Mouse (Mus musculus) G1E (cell line): ENCODE data around the gene Ptpn21. TPM values are rescaled to one million over a fixed set of nuclear protein-coding genes. Genes with fewer than 3 reads are reported as not detected.

ENCODE experiments used
- ATAC-seq: 2 replicates; pipeline ENCODE4 v1.8.0; 2016; ENCODE audit warnings: mild to moderate bottlenecking; ENCODE audit not compliant: insufficient number of reproducible peaks, poor library complexity, low FRiP score, severe bottlenecking; ENCODE audit errors: extremely low read depth
- DNase-seq: peaks from one replicate; pipeline ENCODE4 v3.0.0; 2012; ENCODE audit warnings: low spot score
- H3K27me3 ChIP-seq: 2 replicates; pipeline ENCODE4 v1.6.1; 2012; ENCODE audit warnings: mild to moderate bottlenecking, low read length, inconsistent platforms; ENCODE audit not compliant: insufficient read depth
- H3K36me3 ChIP-seq: replicated peaks from 2 replicates; pipeline ENCODE3; 2012; ENCODE audit warnings: mild to moderate bottlenecking, inconsistent platforms
- H3K4me1 ChIP-seq: 2 replicates; pipeline ENCODE4 v1.6.1; 2012; ENCODE audit warnings: low read depth, low read length, inconsistent platforms, mixed read lengths; ENCODE audit not compliant: insufficient read depth
- H3K4me3 ChIP-seq: 2 replicates; pipeline ENCODE4 v1.5.1; 2012; ENCODE audit warnings: low read depth, mild to moderate bottlenecking, inconsistent platforms, low read length, moderate library complexity, mixed read lengths
- H3K9me3 ChIP-seq: replicated peaks from 2 replicates; pipeline ENCODE4 v1.6.1; 2012; ENCODE audit warnings: inconsistent platforms
- CTCF ChIP-seq: IDR thresholded peaks from 2 replicates; pipeline ENCODE4 v1.5.1; 2012; ENCODE audit warnings: low read depth, low read length, inconsistent platforms, mixed read lengths
- GATA1 ChIP-seq: IDR thresholded peaks from 2 replicates; pipeline ENCODE4 v1.6.1; 2012; ENCODE audit warnings: borderline replicate concordance, low read length, inconsistent platforms, mixed read lengths
- GATA2 ChIP-seq: IDR thresholded peaks from 2 replicates; pipeline ENCODE4 v1.6.1; 2012; ENCODE audit warnings: low read depth, low read length, inconsistent platforms, borderline replicate concordance
- POLR2AphosphoS5 ChIP-seq: IDR thresholded peaks from 2 replicates; pipeline ENCODE4 v1.6.1; 2012; ENCODE audit warnings: low read depth, low read length, inconsistent platforms; ENCODE audit not compliant: insufficient replicate concordance
- TAL1 ChIP-seq: conservative IDR thresholded peaks from 2 replicates; pipeline ENCODE4 v1.6.1; 2012; ENCODE audit warnings: low read depth, low read length, inconsistent platforms, mixed read lengths
- polyA plus RNA-seq: library from polyadenylated mRNA; stranded (reverse); fragments of >175 nt; gene quantifications from 2 replicates; pipeline ENCODE4 v1.2.3, GENCODE M21; 2012
- total RNA-seq, 2 experiments: library from RNA; stranded (forward) in 1 of 2; stranded (reverse) in 1 of 2; fragments of 200-1000 nt in 1 of 2; fragments of >200 nt in 1 of 2; fragmentation: Nextera tagmentation in 1 of 2; gene quantifications; 2 replicates each; pipeline ENCODE4 v1.2.3; 2014 to 2017

The Ptpn21 gene
- total and polyA plus RNA-seq, 3 experiments: 7.2 to 35.4 (median 9.0) TPM

DNA sequence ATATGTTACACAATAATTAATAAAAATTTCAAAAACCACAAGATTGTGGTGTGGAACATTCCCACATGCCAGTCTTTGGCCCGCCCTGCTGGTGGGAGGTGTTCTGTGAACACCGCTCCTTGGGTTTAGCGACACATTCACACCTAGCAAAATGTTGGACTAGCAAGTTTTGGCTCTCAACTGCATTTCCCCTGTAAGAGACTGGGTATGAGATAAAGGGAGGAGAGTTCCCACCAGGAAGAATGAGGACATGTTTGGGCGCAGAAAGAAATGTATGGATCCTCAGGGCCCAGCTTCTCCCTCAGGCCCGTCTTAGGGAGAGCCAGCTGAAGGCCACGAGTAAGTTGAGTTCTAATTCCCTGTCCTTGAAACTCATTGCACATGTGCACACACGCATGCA, 74.6 kb downstream of the Ptpn21 start:
- H3K9me3 ChIP-seq: no peaks in the 10 kb centered on the region
- no peak for ATAC-seq
- H3K4me1 ChIP-seq: no peaks in the 10 kb centered on the region
- no peak for DNase-seq
- H3K4me3 ChIP-seq: no peak overlapping the region
- peaks cover 52% of the 10 kb centered on the region for H3K36me3 ChIP-seq
- no peaks in the 10 kb centered on the region for H3K27me3 ChIP-seq
- no peak for TF ChIP-seq GATA2
- no peak for TF ChIP-seq CTCF
- TF ChIP-seq TAL1: no peak
- TF ChIP-seq GATA1: no peak
- no peak for TF ChIP-seq POLR2AphosphoS5

DNA sequence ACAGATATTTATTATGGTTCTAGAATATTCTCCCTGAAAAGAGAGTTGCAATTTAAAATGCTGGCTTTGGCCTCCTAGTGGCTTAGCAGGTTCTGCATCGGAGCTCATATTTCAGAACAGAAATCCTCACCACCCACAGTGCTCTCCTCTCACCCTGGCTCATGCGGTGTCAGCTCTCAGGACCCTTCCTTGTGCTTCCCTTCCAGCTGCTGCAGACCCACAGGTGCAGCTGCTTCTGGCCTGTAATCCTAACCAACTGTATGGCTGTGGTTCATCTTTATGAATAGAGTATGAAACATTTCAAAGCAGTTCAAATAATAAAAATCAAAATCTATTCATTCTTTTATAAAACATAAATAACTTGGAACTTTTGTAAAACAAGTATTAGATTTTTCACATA, 80.3 kb downstream of the Ptpn21 start:
- Histone ChIP-seq H3K27me3 (no peaks in the 10 kb centered on the region), H3K4me1 (no peaks in the 10 kb centered on the region), H3K9me3 (no peaks in the 10 kb centered on the region), H3K4me3 (no peak overlapping the region), H3K36me3 (peaks cover 38% of the 10 kb centered on the region)
- DNase-seq: no peak
- ATAC-seq: no peak; the same call in 1 of the 2 replicates
- no peak for TF ChIP-seq GATA1
- no peak for TF ChIP-seq POLR2AphosphoS5
- TF ChIP-seq TAL1: no peak
- TF ChIP-seq GATA2: no peak
- TF ChIP-seq CTCF: no peak

DNA sequence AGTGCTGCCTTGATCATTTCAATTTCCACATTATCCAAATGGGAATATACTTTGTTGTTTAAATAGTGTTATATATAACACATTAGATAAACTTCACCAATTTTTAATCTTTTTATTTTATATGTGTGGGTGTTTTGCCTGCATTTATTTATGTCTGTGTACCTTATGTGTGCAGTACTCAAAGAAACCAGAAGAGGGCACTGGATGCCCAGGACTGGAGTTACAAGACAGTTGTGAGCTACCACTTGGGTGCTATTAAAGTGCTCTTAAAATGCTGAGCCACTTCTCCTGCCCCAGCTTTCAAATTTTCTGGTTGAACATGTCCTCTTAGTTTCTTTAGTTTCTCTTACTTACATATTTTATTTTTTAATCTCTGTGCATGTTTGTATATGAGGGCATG, 92.4 kb downstream of the Ptpn21 start:
- Histone ChIP-seq H3K9me3 (no peaks in the 10 kb centered on the region), H3K36me3 (peaks cover 22% of the 10 kb centered on the region), H3K4me3 (no peak overlapping the region), H3K27me3 (no peaks in the 10 kb centered on the region), H3K4me1 (no peaks in the 10 kb centered on the region)
- TF ChIP-seq TAL1: no peak
- no peak for ATAC-seq
- DNase-seq: no peak

GRCm38 (mm10) chr12:98628260-98628970, 108.8 kb downstream of the Ptpn21 start:
- H3K27me3 ChIP-seq: peaks cover 6% of the 10 kb centered on the region; the same call in 1 of the 2 replicates
- peaks cover 18% of the 10 kb centered on the region for H3K36me3 ChIP-seq
- TF ChIP-seq CTCF (no peak), POLR2AphosphoS5 (no peak), TAL1 (no peak), GATA1 (no peak), GATA2 (no peak)
- H3K4me1 ChIP-seq: peaks cover 20% of the 10 kb centered on the region
- ATAC-seq (peak; percentile 69), DNase-seq (no peak)
- H3K4me3 ChIP-seq: peak overlapping the region; percentile 78
- peaks cover 5% of the 10 kb centered on the region; the same call in 1 of the 2 replicates for H3K9me3 ChIP-seq

DNA sequence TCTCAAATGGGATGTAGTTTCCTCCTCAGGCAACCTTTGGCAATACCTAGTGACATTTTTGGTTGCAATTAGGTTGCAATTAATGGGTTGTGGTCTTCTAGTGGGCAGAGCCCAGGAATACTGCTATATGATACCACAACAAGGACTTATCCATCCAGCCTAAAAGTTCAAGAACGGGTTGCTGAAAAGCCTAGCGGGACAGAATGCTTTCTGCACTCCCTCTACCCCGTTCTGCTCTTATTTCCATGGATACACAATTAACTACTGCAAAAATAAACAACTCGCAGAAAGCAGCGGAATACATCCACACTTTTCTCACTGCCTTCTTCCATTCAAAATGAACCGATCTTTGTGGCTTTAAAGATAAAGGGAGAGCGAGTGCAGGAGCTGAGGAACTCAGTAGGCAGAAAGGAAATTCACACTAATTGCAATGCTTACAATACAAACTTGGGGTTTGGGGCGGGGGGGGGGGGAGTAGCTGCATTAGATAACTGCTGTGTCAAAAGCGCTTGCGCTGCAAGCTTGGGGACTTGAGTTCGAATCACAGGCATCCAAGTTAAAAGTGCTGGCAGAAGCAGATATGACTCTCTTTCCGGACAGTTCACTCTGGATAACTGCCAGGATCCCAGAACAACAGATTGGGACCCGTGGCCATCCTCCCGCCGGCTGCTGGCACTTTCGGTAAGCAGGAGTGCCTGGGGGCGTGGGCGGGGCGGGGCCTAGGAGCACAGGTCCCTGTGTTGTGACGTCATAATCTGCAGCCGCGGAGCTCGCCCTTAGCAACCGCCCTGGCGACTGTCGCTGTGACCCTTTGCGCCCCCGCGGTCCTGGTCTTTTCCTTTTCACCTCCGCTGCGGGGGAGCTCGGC, 109.6 kb downstream of the Ptpn21 start, which contains the start of gene Spata7:
Spata7 (plus strand) TSS at position 766 of the 868 bp plus-strand sequence.
- TF ChIP-seq TAL1 (no peak), POLR2AphosphoS5 (no peak), GATA2 (no peak), CTCF (no peak), GATA1 (no peak)
- peaks cover 5% of the 10 kb centered on the region; the same call in 1 of the 2 replicates for H3K9me3 ChIP-seq
- peak; percentile 86 for DNase-seq
- H3K36me3 ChIP-seq: peaks cover 10% of the 10 kb centered on the region
- H3K27me3 ChIP-seq: peaks cover 6% of the 10 kb centered on the region; the same call in 1 of the 2 replicates
- H3K4me1 ChIP-seq: peaks cover 20% of the 10 kb centered on the region
- ATAC-seq: peak; percentile 97
- H3K4me3 ChIP-seq: peak within 1 kb of the TSS; percentile 78

Other genes with a start within 250 kb of the Ptpn21 start
- not detected in 2 replicates for gene Kcnk10, start 159.1 kb downstream of the Ptpn21 start, total RNA-seq (2014; fragmentation: Nextera tagmentation)
- 0.12 and 0.16 TPM in 2 replicates for gene Kcnk10, start 159.1 kb downstream of the Ptpn21 start, total RNA-seq (2017)
- gene Kcnk10, start 159.1 kb downstream of the Ptpn21 start, polyA plus RNA-seq: not detected in 2 replicates
- 27.5 and 39.5 TPM in 2 replicates for gene Spata7, start 109.2 kb downstream of the Ptpn21 start, total RNA-seq (2014; fragmentation: Nextera tagmentation)
- gene Spata7, start 109.2 kb downstream of the Ptpn21 start, total RNA-seq (2017): 18.2 and 21.0 TPM in 2 replicates
- gene Spata7, start 109.2 kb downstream of the Ptpn21 start, polyA plus RNA-seq: 8.2 and 8.3 TPM in 2 replicates
- gene Zc3h14, start 9.6 kb upstream of the Ptpn21 start, total RNA-seq (2014; fragmentation: Nextera tagmentation): 667 and 789 TPM in 2 replicates
- 226 and 228 TPM in 2 replicates for gene Zc3h14, start 9.6 kb upstream of the Ptpn21 start, total RNA-seq (2017)
- gene Zc3h14, start 9.6 kb upstream of the Ptpn21 start, polyA plus RNA-seq: 16.1 and 19.5 TPM in 2 replicates
- 28.9 and 37.0 TPM in 2 replicates for gene Eml5, start 164.1 kb upstream of the Ptpn21 start, total RNA-seq (2014; fragmentation: Nextera tagmentation)
- gene Eml5, start 164.1 kb upstream of the Ptpn21 start, total RNA-seq (2017): 9.4 and 12.0 TPM in 2 replicates
- gene Eml5, start 164.1 kb upstream of the Ptpn21 start, polyA plus RNA-seq: 1.2 and 1.7 TPM in 2 replicates
- gene Ttc8, start 183.2 kb upstream of the Ptpn21 start, total RNA-seq (2014; fragmentation: Nextera tagmentation): not detected in 2 replicates
- gene Ttc8, start 183.2 kb upstream of the Ptpn21 start, total RNA-seq (2017): 0.87 and 1.1 TPM in 2 replicates
- gene Ttc8, start 183.2 kb upstream of the Ptpn21 start, polyA plus RNA-seq: 0.14 TPM in 1 of 2 replicates, not detected in the other